Mouse (Mus musculus) lung, adult 2 months (tissue): Measurements from ENCODE around the gene Ccdc162. TPM values are rescaled to one million over a fixed set of nuclear protein-coding genes. Genes with fewer than 3 reads are reported as not detected.
"Not testable (repeated sequence)": the region's sequence is repeated elsewhere in the genome, so short reads cannot be mapped to it uniquely, and the experiment has no call there.

Source experiments
- DNase-seq: peaks from one replicate; pipeline ENCODE4 v3.0.0; 2022
- H3K4me1 ChIP-seq: fragments of 200-500 bp; 2 replicates; pipeline ENCODE4 v1.6.1; 2011; ENCODE audit warnings: low read length; ENCODE audit not compliant: control insufficient read depth, insufficient read depth
- H3K4me3 ChIP-seq: fragments of 200-500 bp; replicated peaks from 2 replicates; pipeline ENCODE3; 2011; ENCODE audit warnings: low read depth, mild to moderate bottlenecking, control low read depth, low read length; ENCODE audit errors: extremely low read depth
- CTCF ChIP-seq: fragments of 200-500 bp; IDR thresholded peaks from 2 replicates; pipeline ENCODE4 v1.5.1; 2011; ENCODE audit warnings: mild to moderate bottlenecking, low read length, control low read depth; ENCODE audit not compliant: insufficient read depth
- POLR2A ChIP-seq: fragments of 200-500 bp; IDR thresholded peaks from 2 replicates; pipeline ENCODE4 v1.6.1; 2011; ENCODE audit warnings: low read depth, mild to moderate bottlenecking, control low read depth, low read length, borderline replicate concordance; ENCODE audit errors: extremely low read depth
- WGBS: fragments of 180-500 bp; shearing (Covaris S2); methylation state at CpG from one replicate; pipeline ENCODE4 v1.1.7; 2018; 5-methylcytosine and 5-hydroxymethylcytosine counted together
- polyA plus RNA-seq: library from polyadenylated mRNA; depleted of rRNA; stranded (reverse); fragments of >200 nt; gene quantifications from 2 replicates; pipeline ENCODE4 v1.2.3, GENCODE M21; 2012

Gene Ccdc162
- polyA plus RNA-seq, 1 experiment = 8.5 TPM

- TF ChIP-seq CTCF = no peak
- TF ChIP-seq POLR2A = no peak
- no peak for DNase-seq
- 70% methylated on average over 6 of the region's 6 CpGs for WGBS
- Histone ChIP-seq H3K4me1 (no peaks in the 10 kb centered on the region; the same call in 1 of the 2 replicates), H3K4me3 (no peak overlapping the region)
These were observed 39.8 kb downstream of the Ccdc162 start for GRCm38 (mm10) chr10:41676661-41677061.

- no peaks in the 10 kb centered on the region; the same call in 1 of the 2 replicates for H3K4me1 ChIP-seq
- TF ChIP-seq CTCF = no peak
- no peak for TF ChIP-seq POLR2A
- DNase-seq = no peak
- 66% methylated on average over 6 of the region's 6 CpGs for WGBS
- H3K4me3 ChIP-seq = no peak overlapping the region
These were observed 40.4 kb downstream of the Ccdc162 start for GRCm38 (mm10) chr10:41675842-41676571.

- no peaks in the 10 kb centered on the region; the same call in 1 of the 2 replicates for H3K4me1 ChIP-seq
- H3K4me3 ChIP-seq = no peak overlapping the region
- WGBS = 38% methylated on average over 6 of the region's 6 CpGs
- no peak for DNase-seq
- no peak for TF ChIP-seq CTCF
- no peak for TF ChIP-seq POLR2A
These were observed 41.2 kb downstream of the Ccdc162 start for GRCm38 (mm10) chr10:41675243-41675642.

GRCm38 (mm10) chr10:41674362-41674761 lies 42.1 kb downstream of the Ccdc162 start:
- no peak overlapping the region for H3K4me3 ChIP-seq
- 61% methylated on average over 3 of the region's 3 CpGs for WGBS
- H3K4me1 ChIP-seq = no peaks in the 10 kb centered on the region; the same call in 1 of the 2 replicates
- no peak for DNase-seq
- TF ChIP-seq CTCF (no peak), POLR2A (no peak)

GRCm38 (mm10) chr10:41670196-41670595 lies 46.2 kb downstream of the Ccdc162 start:
- TF ChIP-seq POLR2A (no peak), CTCF (no peak)
- DNase-seq = no peak
- 78% methylated on average over 5 of the region's 5 CpGs for WGBS
- H3K4me1 ChIP-seq = no peaks in the 10 kb centered on the region; the same call in 1 of the 2 replicates
- no peak overlapping the region for H3K4me3 ChIP-seq

- no peak overlapping the region for H3K4me3 ChIP-seq
- H3K4me1 ChIP-seq = no peaks in the 10 kb centered on the region
- 96% methylated on average over 1 of the region's 1 CpGs for WGBS
- DNase-seq = no peak
- no peak for TF ChIP-seq POLR2A
- no peak for TF ChIP-seq CTCF
These were observed 50.9 kb downstream of the Ccdc162 start for GRCm38 (mm10) chr10:41665498-41665897.

GRCm38 (mm10) chr10:41659671-41660070 lies 56.8 kb downstream of the Ccdc162 start:
- not testable (repeated sequence) for H3K4me1 ChIP-seq, H3K4me3 ChIP-seq, DNase-seq
- WGBS = 92% methylated on average over 6 of the region's 6 CpGs

GRCm38 (mm10) chr10:41655684-41656083 lies 60.8 kb downstream of the Ccdc162 start:
- DNase-seq, H3K4me1 ChIP-seq, H3K4me3 ChIP-seq: not testable (repeated sequence)

GRCm38 (mm10) chr10:41652988-41653387 lies 63.4 kb downstream of the Ccdc162 start:
- no peaks in the 10 kb centered on the region for H3K4me1 ChIP-seq
- TF ChIP-seq CTCF (no peak), POLR2A (no peak)
- DNase-seq = no peak
- WGBS = 46% methylated on average over 7 of the region's 7 CpGs
- H3K4me3 ChIP-seq = no peak overlapping the region

- WGBS = 40% methylated on average over 6 of the region's 6 CpGs
- TF ChIP-seq CTCF (no peak), POLR2A (no peak)
- H3K4me3 ChIP-seq = no peak overlapping the region
- no peaks in the 10 kb centered on the region for H3K4me1 ChIP-seq
- peak; percentile 14 for DNase-seq
These were observed 64.2 kb downstream of the Ccdc162 start for GRCm38 (mm10) chr10:41652094-41652775.
